Mouse (Mus musculus): Measurements from ENCODE around the gene Setmar. TPM values are rescaled to one million over a fixed set of nuclear protein-coding genes. Genes with fewer than 3 reads are reported as not detected.

Gene Setmar
- polyA plus RNA-seq, 2 experiments, result 6.1 to 6.8 TPM

GRCm38 (mm10) chr6:108098171-108098845 lies 33.5 kb downstream of the Setmar start:
- H3K27me3 ChIP-seq (ENCODE audit: control insufficient read depth, insufficient read depth, low read length), result no peaks in the 10 kb centered on the region
- no peak overlapping the region for H3K27ac ChIP-seq (replicated peaks; ENCODE audit: low read depth, low read length)
- no peaks in the 10 kb centered on the region for H3K9me3 ChIP-seq (ENCODE audit: control insufficient read depth, low read length)
- DNase-seq (ENCODE audit: low spot score) (peak; percentile 92), ATAC-seq (ENCODE audit: low FRiP score, low read depth) (peak; percentile 64; the same call in 1 of the 2 replicates)
- TF ChIP-seq POLR2A (IDR thresholded peaks at IDR 0.05; ENCODE audit: borderline replicate concordance, extremely low read depth, insufficient read depth, insufficient read length), result no peak
- no peaks in the 10 kb centered on the region for H3K36me3 ChIP-seq (ENCODE audit: control insufficient read depth, insufficient read depth, low read length)
- H3K9ac ChIP-seq (ENCODE audit: low read depth, low read length, severe bottlenecking), result no peak overlapping the region
- no peak overlapping the region for H3K4me3 ChIP-seq (replicated peaks; ENCODE audit: low read length)
- no peak overlapping the region for H3K4me2 ChIP-seq (replicated peaks; ENCODE audit: low read depth, low read length, severe bottlenecking)
- whole genome bisulfite sequencing, result 23% methylated on average over 9 of the region's 9 CpGs
- H3K4me1 ChIP-seq (ENCODE audit: control insufficient read depth, insufficient read depth, low read length), result no peaks in the 10 kb centered on the region

- H3K4me3 ChIP-seq (replicated peaks; ENCODE audit: low read length), result no peak overlapping the region
- H3K27ac ChIP-seq (replicated peaks; ENCODE audit: low read depth, low read length), result no peak overlapping the region
- ATAC-seq (ENCODE audit: low FRiP score, low read depth), result 0 out of 2 replicates have a peak, but pooled peaks have one; percentile 16
- no peak for DNase-seq (ENCODE audit: low spot score)
- H3K9me3 ChIP-seq (ENCODE audit: control insufficient read depth, low read length), result no peaks in the 10 kb centered on the region
- H3K4me2 ChIP-seq (replicated peaks; ENCODE audit: low read depth, low read length, severe bottlenecking), result no peak overlapping the region
- WGBS, result 86% methylated on average over 3 of the region's 3 CpGs
- H3K27me3 ChIP-seq (ENCODE audit: control insufficient read depth, insufficient read depth, low read length), result no peaks in the 10 kb centered on the region
- no peak overlapping the region for H3K9ac ChIP-seq (ENCODE audit: low read depth, low read length, severe bottlenecking)
- TF ChIP-seq POLR2A (IDR thresholded peaks at IDR 0.05; ENCODE audit: borderline replicate concordance, extremely low read depth, insufficient read depth, insufficient read length), result no peak
- no peaks in the 10 kb centered on the region for H3K4me1 ChIP-seq (ENCODE audit: control insufficient read depth, insufficient read depth, low read length)
- H3K36me3 ChIP-seq (ENCODE audit: control insufficient read depth, insufficient read depth, low read length), result no peaks in the 10 kb centered on the region
Observed at GRCm38 (mm10) chr6:108098846-108099217, 34.0 kb downstream of the Setmar start.

- Histone ChIP-seq H3K36me3 (ENCODE audit: control insufficient read depth, insufficient read depth, low read length) (no peaks in the 10 kb centered on the region), H3K4me3 (replicated peaks; ENCODE audit: low read length) (no peak overlapping the region), H3K9me3 (ENCODE audit: control insufficient read depth, low read length) (no peaks in the 10 kb centered on the region), H3K27me3 (ENCODE audit: control insufficient read depth, insufficient read depth, low read length) (no peaks in the 10 kb centered on the region), H3K4me2 (replicated peaks; ENCODE audit: low read depth, low read length, severe bottlenecking) (no peak overlapping the region), H3K9ac (ENCODE audit: low read depth, low read length, severe bottlenecking) (no peak overlapping the region), H3K27ac (replicated peaks; ENCODE audit: low read depth, low read length) (no peak overlapping the region), H3K4me1 (ENCODE audit: control insufficient read depth, insufficient read depth, low read length) (no peaks in the 10 kb centered on the region)
- ATAC-seq (ENCODE audit: low FRiP score, low read depth), result no peak
- WGBS, result 76% methylated on average over 10 of the region's 10 CpGs
- TF ChIP-seq POLR2A (IDR thresholded peaks at IDR 0.05; ENCODE audit: borderline replicate concordance, extremely low read depth, insufficient read depth, insufficient read length), result no peak
- DNase-seq (ENCODE audit: low spot score), result no peak
Observed at GRCm38 (mm10) chr6:108101936-108102830, 37.3 kb downstream of the Setmar start.

- H3K27ac ChIP-seq (replicated peaks; ENCODE audit: low read depth, low read length), result no peak overlapping the region
Observed at GRCm38 (mm10) chr6:108107376-108107775, 42.5 kb downstream of the Setmar start.

GRCm38 (mm10) chr6:108110336-108110735 lies 45.5 kb downstream of the Setmar start:
- 0 out of 2 replicates have a peak, but pooled peaks cover 3% of the 10 kb centered on the region for H3K36me3 ChIP-seq (ENCODE audit: control insufficient read depth, insufficient read depth, low read length)
- 81% methylated on average over 4 of the region's 4 CpGs for WGBS
- H3K27me3 ChIP-seq (ENCODE audit: control insufficient read depth, insufficient read depth, low read length), result no peaks in the 10 kb centered on the region
- no peaks in the 10 kb centered on the region for H3K9me3 ChIP-seq (ENCODE audit: control insufficient read depth, low read length)
- H3K4me1 ChIP-seq (ENCODE audit: control insufficient read depth, insufficient read depth, low read length), result no peaks in the 10 kb centered on the region
- no peak for TF ChIP-seq POLR2A (IDR thresholded peaks at IDR 0.05; ENCODE audit: borderline replicate concordance, extremely low read depth, insufficient read depth, insufficient read length)
- ATAC-seq (ENCODE audit: low FRiP score, low read depth), result no peak
- no peak overlapping the region for H3K4me2 ChIP-seq (replicated peaks; ENCODE audit: low read depth, low read length, severe bottlenecking)
- no peak overlapping the region for H3K9ac ChIP-seq (ENCODE audit: low read depth, low read length, severe bottlenecking)
- no peak overlapping the region for H3K4me3 ChIP-seq (replicated peaks; ENCODE audit: low read length)
- DNase-seq (ENCODE audit: low spot score), result no peak
- H3K27ac ChIP-seq (replicated peaks; ENCODE audit: low read depth, low read length), result no peak overlapping the region

More at GRCm38 (mm10) chr6:108107376-108107775, 42.5 kb downstream of the Setmar start:
- no peaks in the 10 kb centered on the region for H3K9me3 ChIP-seq (ENCODE audit: control insufficient read depth, low read length)
- DNase-seq (ENCODE audit: low spot score) (no peak), ATAC-seq (ENCODE audit: low FRiP score, low read depth) (no peak)
- no peak for TF ChIP-seq POLR2A (IDR thresholded peaks at IDR 0.05; ENCODE audit: borderline replicate concordance, extremely low read depth, insufficient read depth, insufficient read length)
- H3K4me3 ChIP-seq (replicated peaks; ENCODE audit: low read length), result no peak overlapping the region
- 0 out of 2 replicates have a peak, but pooled peaks cover 3% of the 10 kb centered on the region for H3K36me3 ChIP-seq (ENCODE audit: control insufficient read depth, insufficient read depth, low read length)
- H3K9ac ChIP-seq (ENCODE audit: low read depth, low read length, severe bottlenecking), result no peak overlapping the region
- no peak overlapping the region for H3K4me2 ChIP-seq (replicated peaks; ENCODE audit: low read depth, low read length, severe bottlenecking)
- H3K4me1 ChIP-seq (ENCODE audit: control insufficient read depth, insufficient read depth, low read length), result no peaks in the 10 kb centered on the region
- H3K27me3 ChIP-seq (ENCODE audit: control insufficient read depth, insufficient read depth, low read length), result no peaks in the 10 kb centered on the region
